Mouse (Mus musculus): ENCODE data around the gene Scrn3. TPM values are rescaled to one million over a fixed set of nuclear protein-coding genes. Genes with fewer than 3 reads are reported as not detected.

Gene Scrn3
- 15.6 and 19.2 TPM in 2 replicates for polyA plus RNA-seq (2015; fragmentation: Nextera tagmentation; extraction: Ambion mirVana)

- peak; percentile 98 for ATAC-seq (replicated peaks; ENCODE audit: extremely low read depth, insufficient read depth, low FRiP score)
- peak within 1 kb of the TSS; percentile 94 for H3K27ac ChIP-seq (ENCODE audit: low read length)
- H3K4me2 ChIP-seq (ENCODE audit: low read depth, low read length), result peak within 1 kb of the TSS; percentile 96
- peaks cover 19% of the 10 kb centered on the region for H3K36me3 ChIP-seq (ENCODE audit: control insufficient read depth, insufficient read depth)
- peak within 1 kb of the TSS; percentile 87 for H3K9ac ChIP-seq (ENCODE audit: low read length)
- WGBS, result under 1% methylated on average over 64 of the region's 64 CpGs
- H3K4me1 ChIP-seq (ENCODE audit: control insufficient read depth, insufficient read depth, low read length), result peaks cover 12% of the 10 kb centered on the region
- peak within 1 kb of the TSS; percentile 96 for H3K4me3 ChIP-seq (ENCODE audit: low read length)
- H3K9me3 ChIP-seq (replicated peaks; ENCODE audit: control insufficient read depth, low read length), result no peaks in the 10 kb centered on the region
- no peaks in the 10 kb centered on the region for H3K27me3 ChIP-seq (ENCODE audit: control insufficient read depth, insufficient read depth, low read length)
Measured at GRCm38 (mm10) chr2:73312152-73313116, at the start of gene Scrn3, which contains the start of gene Cir1. Gene Scrn3 (plus strand): TSS chr2:73312601. Gene Cir1 (minus strand): TSS chr2:73312701.

- 17% methylated on average over 16 of the region's 16 CpGs for WGBS
- peaks cover 54% of the 10 kb centered on the region for H3K27me3 ChIP-seq (ENCODE audit: control insufficient read depth, insufficient read depth, low read length)
- H3K27ac ChIP-seq (ENCODE audit: low read length), result no peak overlapping the region
- no peak for ATAC-seq (replicated peaks; ENCODE audit: extremely low read depth, insufficient read depth, low FRiP score)
- no peaks in the 10 kb centered on the region for H3K36me3 ChIP-seq (ENCODE audit: control insufficient read depth, insufficient read depth)
- H3K4me2 ChIP-seq (ENCODE audit: low read depth, low read length), result peak overlapping the region; percentile 81
- peak overlapping the region; percentile 53 for H3K4me3 ChIP-seq (ENCODE audit: low read length)
- no peak overlapping the region for H3K9ac ChIP-seq (ENCODE audit: low read length)
- peaks cover 7% of the 10 kb centered on the region for H3K9me3 ChIP-seq (replicated peaks; ENCODE audit: control insufficient read depth, low read length)
- H3K4me1 ChIP-seq (ENCODE audit: control insufficient read depth, insufficient read depth, low read length), result peaks cover 14% of the 10 kb centered on the region
Measured at GRCm38 (mm10) chr2:73263172-73263765, 49.1 kb upstream of the Scrn3 start.

- H3K9me3 ChIP-seq (replicated peaks; ENCODE audit: control insufficient read depth, low read length), result peaks cover 7% of the 10 kb centered on the region
Measured at GRCm38 (mm10) chr2:73263794-73264610, 48.4 kb upstream of the Scrn3 start.

GRCm38 (mm10) chr2:73264611-73265195, 47.7 kb upstream of the Scrn3 start:
- 7% methylated on average over 11 of the region's 11 CpGs for WGBS
- no peak for ATAC-seq (replicated peaks; ENCODE audit: extremely low read depth, insufficient read depth, low FRiP score)
- Histone ChIP-seq H3K9ac (ENCODE audit: low read length) (no peak overlapping the region), H3K27ac (ENCODE audit: low read length) (no peak overlapping the region), H3K4me2 (ENCODE audit: low read depth, low read length) (peak overlapping the region; percentile 81), H3K27me3 (ENCODE audit: control insufficient read depth, insufficient read depth, low read length) (peaks cover 65% of the 10 kb centered on the region), H3K4me1 (ENCODE audit: control insufficient read depth, insufficient read depth, low read length) (peaks cover 14% of the 10 kb centered on the region), H3K36me3 (ENCODE audit: control insufficient read depth, insufficient read depth) (no peaks in the 10 kb centered on the region), H3K9me3 (replicated peaks; ENCODE audit: control insufficient read depth, low read length) (peaks cover 7% of the 10 kb centered on the region), H3K4me3 (ENCODE audit: low read length) (peak overlapping the region; percentile 53)

More at GRCm38 (mm10) chr2:73263794-73264610, 48.4 kb upstream of the Scrn3 start:
- Histone ChIP-seq H3K4me3 (ENCODE audit: low read length) (peak overlapping the region; percentile 53), H3K27me3 (ENCODE audit: control insufficient read depth, insufficient read depth, low read length) (peaks cover 60% of the 10 kb centered on the region), H3K36me3 (ENCODE audit: control insufficient read depth, insufficient read depth) (no peaks in the 10 kb centered on the region), H3K9ac (ENCODE audit: low read length) (peak overlapping the region; percentile 51; the same call in 1 of the 2 replicates), H3K27ac (ENCODE audit: low read length) (no peak overlapping the region), H3K4me1 (ENCODE audit: control insufficient read depth, insufficient read depth, low read length) (peaks cover 14% of the 10 kb centered on the region), H3K4me2 (ENCODE audit: low read depth, low read length) (peak overlapping the region; percentile 81)
- WGBS, result 1% methylated on average over 38 of the region's 38 CpGs
- no peak for ATAC-seq (replicated peaks; ENCODE audit: extremely low read depth, insufficient read depth, low FRiP score)

GRCm38 (mm10) chr2:73266011-73266410, 46.4 kb upstream of the Scrn3 start:
- Histone ChIP-seq H3K9ac (ENCODE audit: low read length) (no peak overlapping the region), H3K4me3 (ENCODE audit: low read length) (no peak overlapping the region), H3K36me3 (ENCODE audit: control insufficient read depth, insufficient read depth) (no peaks in the 10 kb centered on the region), H3K4me2 (ENCODE audit: low read depth, low read length) (no peak overlapping the region), H3K27ac (ENCODE audit: low read length) (no peak overlapping the region), H3K27me3 (ENCODE audit: control insufficient read depth, insufficient read depth, low read length) (peaks cover 78% of the 10 kb centered on the region), H3K4me1 (ENCODE audit: control insufficient read depth, insufficient read depth, low read length) (peaks cover 20% of the 10 kb centered on the region), H3K9me3 (replicated peaks; ENCODE audit: control insufficient read depth, low read length) (peaks cover 6% of the 10 kb centered on the region)
- WGBS, result 19% methylated on average over 5 of the region's 5 CpGs
- no peak for ATAC-seq (replicated peaks; ENCODE audit: extremely low read depth, insufficient read depth, low FRiP score)

GRCm38 (mm10) chr2:73266623-73267022, 45.8 kb upstream of the Scrn3 start:
- Histone ChIP-seq H3K9ac (ENCODE audit: low read length) (no peak overlapping the region), H3K27ac (ENCODE audit: low read length) (no peak overlapping the region), H3K4me3 (ENCODE audit: low read length) (no peak overlapping the region), H3K36me3 (ENCODE audit: control insufficient read depth, insufficient read depth) (no peaks in the 10 kb centered on the region), H3K27me3 (ENCODE audit: control insufficient read depth, insufficient read depth, low read length) (peaks cover 83% of the 10 kb centered on the region), H3K9me3 (replicated peaks; ENCODE audit: control insufficient read depth, low read length) (0 out of 2 replicates have a peak, but pooled peaks cover 4% of the 10 kb centered on the region), H3K4me1 (ENCODE audit: control insufficient read depth, insufficient read depth, low read length) (peaks cover 23% of the 10 kb centered on the region), H3K4me2 (ENCODE audit: low read depth, low read length) (no peak overlapping the region)
- no peak for ATAC-seq (replicated peaks; ENCODE audit: extremely low read depth, insufficient read depth, low FRiP score)
- WGBS, result 34% methylated on average over 1 of the region's 1 CpGs

- H3K9ac ChIP-seq (ENCODE audit: low read length), result no peak overlapping the region
- WGBS, result 26% methylated on average over 3 of the region's 3 CpGs
Measured at GRCm38 (mm10) chr2:73267231-73267630, 45.2 kb upstream of the Scrn3 start.

GRCm38 (mm10) chr2:73267818-73268217, 44.6 kb upstream of the Scrn3 start:
- H3K4me2 ChIP-seq (ENCODE audit: low read depth, low read length), result no peak overlapping the region
- H3K27me3 ChIP-seq (ENCODE audit: control insufficient read depth, insufficient read depth, low read length), result peaks cover 78% of the 10 kb centered on the region
- no peak overlapping the region for H3K27ac ChIP-seq (ENCODE audit: low read length)
- 8% methylated on average over 4 of the region's 4 CpGs for WGBS
- ATAC-seq (replicated peaks; ENCODE audit: extremely low read depth, insufficient read depth, low FRiP score), result no peak
- peaks cover 30% of the 10 kb centered on the region for H3K4me1 ChIP-seq (ENCODE audit: control insufficient read depth, insufficient read depth, low read length)
- no peak overlapping the region for H3K4me3 ChIP-seq (ENCODE audit: low read length)
- H3K9me3 ChIP-seq (replicated peaks; ENCODE audit: control insufficient read depth, low read length), result no peaks in the 10 kb centered on the region
- H3K36me3 ChIP-seq (ENCODE audit: control insufficient read depth, insufficient read depth), result no peaks in the 10 kb centered on the region
- no peak overlapping the region for H3K9ac ChIP-seq (ENCODE audit: low read length)

More at GRCm38 (mm10) chr2:73267231-73267630, 45.2 kb upstream of the Scrn3 start:
- H3K9me3 ChIP-seq (replicated peaks; ENCODE audit: control insufficient read depth, low read length), result no peaks in the 10 kb centered on the region
- H3K27ac ChIP-seq (ENCODE audit: low read length), result no peak overlapping the region
- no peaks in the 10 kb centered on the region for H3K36me3 ChIP-seq (ENCODE audit: control insufficient read depth, insufficient read depth)
- no peak overlapping the region for H3K4me3 ChIP-seq (ENCODE audit: low read length)
- no peak for ATAC-seq (replicated peaks; ENCODE audit: extremely low read depth, insufficient read depth, low FRiP score)
- H3K4me1 ChIP-seq (ENCODE audit: control insufficient read depth, insufficient read depth, low read length), result peaks cover 29% of the 10 kb centered on the region
- peaks cover 82% of the 10 kb centered on the region for H3K27me3 ChIP-seq (ENCODE audit: control insufficient read depth, insufficient read depth, low read length)
- no peak overlapping the region for H3K4me2 ChIP-seq (ENCODE audit: low read depth, low read length)

Data from heart, embryonic 16.5 days (tissue).